Mouse (Mus musculus): Measurements from ENCODE around the gene Ccdc51.

- TF ChIP-seq CTCF (IDR thresholded peaks at IDR 0.05; ENCODE audit: borderline replicate concordance, insufficient read depth, low read depth, low read length) (peak; percentile 59; the same call in 1 of the 2 replicates), POLR2A (IDR thresholded peaks at IDR 0.05; ENCODE audit: borderline replicate concordance, insufficient read depth, low read length) (no peak)
These were observed 36.0 kb upstream of the Ccdc51 start for GRCm38 (mm10) chr9:109046306-109046705.
